Mouse (Mus musculus): Measurements from ENCODE around the gene Secisbp2l.

DNA sequence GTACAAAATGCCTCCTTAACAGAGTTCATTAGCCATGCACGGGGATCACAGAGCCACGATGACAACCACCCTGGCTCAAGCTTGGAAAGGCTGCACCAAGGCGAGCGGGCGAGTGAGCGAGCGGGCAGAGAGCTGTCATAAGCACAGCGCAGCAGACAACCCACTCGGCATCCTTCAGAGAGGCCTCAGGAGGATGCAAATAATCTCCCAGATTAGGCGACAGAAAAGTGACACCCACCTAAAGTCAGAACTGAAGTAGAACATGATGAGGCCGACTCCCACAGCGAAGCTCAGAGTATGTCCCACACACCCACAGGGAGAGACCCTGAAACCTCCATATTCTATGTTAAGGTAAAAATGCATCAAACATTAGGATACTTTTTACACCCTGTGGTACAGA is 4.3 kb downstream of the Secisbp2l start:
- no peak for TF ChIP-seq GATA2 (IDR thresholded peaks at IDR 0.05; ENCODE audit: borderline replicate concordance, low read depth, low read length)
- TF ChIP-seq TAL1 (conservative IDR thresholded peaks at IDR 0.05; ENCODE audit: low read depth, low read length): no peak
- TF ChIP-seq CTCF (IDR thresholded peaks at IDR 0.05; ENCODE audit: low read depth, low read length): no peak

Data from G1E (cell line).